Mouse (Mus musculus) lung, postnatal 25 days (tissue): ENCODE results near the gene Bcl2l15.

ENCODE experiments used
- DNase-seq: peaks from one replicate; pipeline ENCODE4 v3.0.0; 2022; ENCODE audit warnings: low spot score

Gene Bcl2l15

GRCm38 (mm10) chr3:103868008-103868407 lies 35.6 kb downstream of the Bcl2l15 start:
- no peak for DNase-seq

- DNase-seq, result no peak
These were observed 40.3 kb downstream of the Bcl2l15 start for GRCm38 (mm10) chr3:103872663-103873098.

GRCm38 (mm10) chr3:103874329-103874728 lies 41.9 kb downstream of the Bcl2l15 start:
- DNase-seq, result no peak

- no peak for DNase-seq
These were observed 53.5 kb downstream of the Bcl2l15 start for GRCm38 (mm10) chr3:103885946-103886345.

GRCm38 (mm10) chr3:103887581-103887980 lies 55.2 kb downstream of the Bcl2l15 start:
- peak; percentile 54 for DNase-seq

- DNase-seq, result no peak
These were observed 61.0 kb downstream of the Bcl2l15 start for GRCm38 (mm10) chr3:103893374-103893773.
